Mouse (Mus musculus) kidney, adult 9 months (tissue): ENCODE data around the gene Met.

Experiments
- DNase-seq: peaks from one replicate; pipeline ENCODE4 v3.0.0; 2022

Gene Met

DNA sequence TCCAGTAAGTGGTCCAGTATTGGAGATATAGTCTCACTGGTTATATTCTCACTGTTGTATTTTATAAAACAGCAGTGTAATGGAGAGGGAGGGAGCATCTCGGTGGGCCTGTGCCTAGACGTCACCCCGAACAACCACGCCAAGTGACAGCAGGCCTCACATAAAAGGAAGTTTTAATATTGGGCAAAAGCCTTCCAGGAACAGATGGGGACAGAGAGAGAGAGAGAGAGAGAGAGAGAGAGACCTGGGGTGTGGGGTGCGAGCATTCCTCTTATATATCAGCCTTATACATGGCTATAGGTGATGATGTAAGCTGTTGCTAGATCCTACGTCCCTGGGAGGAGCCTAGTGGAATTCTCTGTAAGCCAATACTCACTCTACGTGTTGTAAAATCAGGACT is 90.7 kb downstream of the Met start:
- no peak for DNase-seq

DNA sequence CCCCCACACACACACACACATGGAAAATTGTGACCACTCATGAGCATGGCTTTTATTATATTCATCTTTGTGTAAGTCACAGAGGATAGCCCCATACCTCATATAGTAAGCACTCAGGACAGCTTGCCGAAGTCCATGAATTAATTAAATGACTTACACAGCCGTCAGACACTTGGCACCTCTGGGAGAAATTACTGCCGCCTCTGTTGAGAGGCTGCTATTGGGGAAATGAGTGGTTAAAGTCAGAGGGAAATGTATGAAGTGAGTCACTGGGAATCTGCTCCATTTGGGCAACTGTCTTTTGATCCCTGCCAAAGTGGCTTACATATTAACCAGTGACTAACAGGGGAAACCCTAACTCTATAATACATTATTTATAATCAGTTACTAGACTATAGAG is 91.2 kb downstream of the Met start:
- peak; percentile 80 for DNase-seq

DNA sequence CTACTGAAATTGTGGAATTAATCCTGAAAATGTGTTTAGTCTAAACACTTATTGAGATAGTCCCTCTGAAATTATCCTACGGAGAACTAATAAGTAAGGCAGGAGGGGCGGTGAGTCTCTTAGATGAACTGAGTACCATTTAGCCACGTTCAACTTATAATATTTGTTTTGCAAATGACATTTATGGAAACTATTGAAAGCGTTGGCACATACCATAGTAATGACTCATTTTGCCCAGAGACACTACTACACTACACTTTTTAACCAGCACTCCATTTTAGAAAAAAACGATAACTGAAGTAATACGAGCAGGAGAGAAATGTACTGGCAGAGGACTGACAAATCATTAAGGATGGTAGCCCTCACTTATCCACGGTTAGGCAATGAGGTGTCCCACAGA is 92.1 kb downstream of the Met start:
- DNase-seq: no peak

DNA sequence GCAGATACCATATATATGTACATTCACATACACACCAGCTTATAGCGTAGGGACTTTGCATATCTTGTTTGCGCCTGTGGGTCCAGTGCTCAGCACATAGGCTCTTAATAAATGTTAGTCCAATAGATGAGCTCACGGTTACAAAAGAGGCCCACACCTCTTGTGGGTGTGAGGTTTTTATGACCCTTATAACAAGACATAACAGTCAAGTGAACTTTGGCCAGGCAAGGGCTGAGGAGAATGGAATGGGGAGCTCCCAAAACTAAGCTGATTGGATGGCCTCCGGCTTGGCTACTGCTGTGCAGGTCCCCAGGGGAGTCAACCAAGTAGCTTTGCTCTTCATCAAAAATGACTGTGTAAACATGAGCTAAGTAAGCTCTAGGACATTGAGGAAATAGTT is 96.1 kb downstream of the Met start:
- peak; percentile 70 for DNase-seq

DNA sequence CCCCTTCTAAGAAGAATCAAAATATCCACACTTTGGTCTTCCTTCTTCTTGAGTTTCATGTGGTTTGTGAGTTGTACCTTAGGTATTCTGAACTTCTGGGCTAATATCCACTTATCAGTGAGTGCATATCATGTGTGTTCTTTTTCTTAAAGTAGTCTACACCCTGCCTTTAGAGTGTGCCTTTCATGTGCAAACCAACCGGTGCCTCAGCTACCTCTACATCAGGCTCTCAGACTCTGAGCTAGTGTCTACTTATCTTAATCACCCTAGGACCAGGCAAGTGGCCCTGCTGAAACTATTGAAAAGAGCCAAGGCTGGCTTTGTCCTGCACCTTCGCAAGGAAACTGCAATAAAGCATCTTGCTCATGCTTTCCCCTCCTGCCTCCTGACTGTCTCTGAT is 97.7 kb downstream of the Met start:
- DNase-seq: no peak

DNA sequence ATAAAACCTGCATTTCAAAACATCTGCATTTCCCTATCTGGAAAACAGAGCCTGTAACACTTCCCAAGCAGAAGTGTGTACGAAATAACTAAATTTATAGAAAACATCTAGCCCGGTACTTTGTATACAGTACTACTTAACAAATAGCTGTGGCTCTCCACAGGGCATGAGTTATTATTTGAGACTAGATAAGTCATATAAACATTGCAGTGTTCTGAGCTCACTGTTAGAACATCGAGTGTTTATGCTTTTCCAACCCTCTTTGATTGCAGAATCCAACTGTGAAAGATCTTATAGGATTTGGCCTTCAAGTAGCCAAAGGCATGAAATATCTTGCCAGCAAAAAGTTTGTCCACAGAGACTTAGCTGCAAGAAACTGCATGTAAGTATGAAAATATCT is 98.3 kb downstream of the Met start:
- no peak for DNase-seq

DNA sequence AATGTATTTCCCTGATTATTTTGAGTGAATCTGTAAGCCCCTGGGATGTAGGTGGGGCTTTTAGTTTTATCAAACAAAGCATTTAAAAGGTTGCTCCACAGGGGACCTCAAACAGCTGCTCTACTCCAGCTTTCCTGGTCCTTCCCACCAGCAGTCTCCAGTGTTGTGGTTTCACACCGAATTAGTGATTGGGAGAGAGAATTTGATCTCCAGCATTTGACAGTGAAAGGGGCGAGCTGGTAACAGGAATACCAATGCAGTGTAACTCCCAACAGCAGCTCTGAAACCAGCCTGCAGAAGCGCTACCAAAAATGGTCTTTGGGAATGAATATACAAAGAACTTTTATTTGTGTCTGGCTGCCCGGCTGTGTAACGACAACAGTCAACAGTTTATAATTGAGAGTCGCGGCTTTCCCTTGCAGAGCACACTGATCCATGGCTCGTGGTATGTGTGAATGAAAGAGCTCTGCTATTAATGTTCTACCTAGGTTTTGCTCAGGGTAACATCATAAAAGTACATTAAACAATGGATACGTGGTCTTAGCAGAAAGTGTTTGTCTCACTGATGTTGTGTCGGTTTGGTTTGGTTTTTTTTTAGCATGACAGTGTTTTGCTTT is 99.0 kb downstream of the Met start:
- DNase-seq: no peak

DNA sequence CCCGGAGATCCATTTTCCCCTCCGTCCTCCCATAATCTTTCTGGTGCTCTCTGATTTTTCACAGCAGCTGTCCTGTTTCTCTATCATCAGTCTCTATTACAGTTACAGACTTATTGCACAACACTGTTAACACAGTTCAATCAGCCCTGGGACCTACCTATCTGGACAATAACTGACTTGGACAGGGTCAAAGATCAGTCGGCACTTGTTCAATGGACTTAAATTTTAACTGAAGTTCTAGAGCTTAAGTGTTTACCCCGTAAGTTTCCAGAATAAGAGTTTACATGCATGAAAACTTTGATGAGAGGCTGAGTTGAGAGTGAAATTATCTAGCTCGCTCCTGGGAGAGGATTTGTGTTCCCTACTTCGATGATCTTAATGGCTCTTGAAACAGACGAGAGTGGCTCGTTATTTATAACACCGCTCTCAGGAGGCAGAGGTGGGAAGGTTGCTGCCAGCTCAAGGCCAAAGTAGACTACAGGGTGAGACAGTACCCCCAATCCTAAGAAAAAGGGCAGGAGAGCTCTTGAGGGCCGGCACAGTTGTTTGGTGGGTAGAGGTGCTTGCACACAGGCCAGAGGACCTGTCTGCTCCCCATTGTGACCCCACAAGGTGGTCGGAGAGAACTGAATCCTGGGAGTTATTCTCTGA is 105.2 kb downstream of the Met start:
- DNase-seq: peak; percentile 94

DNA sequence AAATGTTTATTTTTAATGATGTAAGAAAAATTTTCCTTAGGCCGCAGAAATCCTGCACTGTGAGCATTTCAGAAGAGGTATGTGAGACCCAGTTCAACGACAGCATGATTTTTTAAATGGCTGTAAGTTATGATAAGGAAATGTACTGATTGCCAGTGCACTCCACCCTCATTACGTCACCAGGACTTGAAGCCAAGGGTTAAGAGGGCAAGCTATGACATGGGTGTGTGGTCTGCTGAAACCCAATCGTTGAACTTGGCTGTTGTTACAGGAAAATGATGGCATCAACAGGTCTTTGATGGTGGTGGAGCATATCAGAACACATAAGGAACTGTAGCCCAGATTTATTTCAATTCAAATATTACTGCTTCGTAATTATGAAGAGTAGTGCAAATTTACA is 109.6 kb downstream of the Met start:
- DNase-seq: no peak

DNA sequence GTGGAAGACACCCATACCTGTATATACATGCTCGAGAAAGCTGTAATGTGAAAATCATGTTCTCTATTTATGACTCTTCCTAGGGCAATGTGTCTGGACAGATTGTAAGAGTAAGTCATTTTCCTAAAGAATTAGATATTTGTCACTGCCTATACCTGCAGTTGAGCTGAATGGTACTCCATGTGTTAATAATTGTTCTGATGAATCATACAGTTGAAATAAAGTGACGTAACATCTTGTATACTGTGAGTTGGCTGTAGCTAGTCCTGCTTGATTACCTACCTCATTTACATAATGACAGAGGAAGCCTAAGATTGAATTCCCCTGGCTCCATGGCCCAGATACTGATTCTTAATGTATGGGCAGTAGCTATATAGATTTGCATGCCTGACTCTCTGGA is 110.1 kb downstream of the Met start:
- no peak for DNase-seq

DNA sequence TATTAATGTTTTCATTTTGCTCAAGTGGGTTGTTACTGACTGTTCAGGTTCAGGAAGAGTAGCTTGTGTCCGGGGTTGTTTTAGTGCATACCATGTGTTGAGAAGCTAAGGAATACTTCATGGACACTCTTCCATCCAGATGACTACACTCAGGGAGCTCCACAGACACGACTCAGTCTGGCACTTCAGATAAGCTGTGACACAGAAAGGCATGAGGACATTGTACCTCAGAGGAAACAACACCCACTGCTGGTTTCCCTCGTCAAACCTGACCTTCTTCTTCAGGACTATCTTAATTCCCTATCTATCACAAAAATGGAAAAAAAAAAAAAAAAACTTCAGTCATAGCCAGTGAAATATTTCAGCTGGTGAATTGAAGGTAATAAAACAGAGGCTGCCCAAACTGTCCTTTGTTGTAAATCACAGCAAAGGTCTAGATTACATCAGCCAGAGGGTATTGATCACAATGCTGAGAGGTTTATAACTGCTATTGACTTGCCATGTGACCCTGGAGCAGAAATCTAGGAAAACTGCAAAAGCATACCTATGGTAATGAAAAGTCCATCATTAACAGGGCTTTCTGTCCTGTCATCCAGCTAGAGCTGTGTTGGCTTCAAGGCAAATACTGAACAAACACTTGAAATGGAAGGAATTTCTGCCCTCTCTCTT is 114.6 kb downstream of the Met start:
- no peak for DNase-seq

DNA sequence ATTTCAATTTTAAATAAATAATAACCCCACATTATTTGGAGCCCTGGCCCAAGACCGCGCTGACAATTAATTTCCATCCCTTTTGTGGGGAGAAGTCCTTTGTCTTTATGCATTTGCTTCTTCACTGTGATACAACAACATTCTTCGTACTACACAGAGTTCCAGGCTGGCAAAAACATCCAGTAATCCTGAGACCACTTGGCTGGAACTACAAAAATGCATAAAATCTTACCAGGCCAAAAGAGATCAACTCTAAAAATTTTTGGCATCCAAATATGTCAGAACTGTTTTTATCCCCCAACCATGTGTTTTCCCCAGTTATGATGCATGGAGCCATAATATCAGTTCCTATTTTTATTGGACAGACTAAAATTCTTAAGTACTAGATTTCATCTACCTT is 116.7 kb downstream of the Met start:
- DNase-seq: no peak

DNA sequence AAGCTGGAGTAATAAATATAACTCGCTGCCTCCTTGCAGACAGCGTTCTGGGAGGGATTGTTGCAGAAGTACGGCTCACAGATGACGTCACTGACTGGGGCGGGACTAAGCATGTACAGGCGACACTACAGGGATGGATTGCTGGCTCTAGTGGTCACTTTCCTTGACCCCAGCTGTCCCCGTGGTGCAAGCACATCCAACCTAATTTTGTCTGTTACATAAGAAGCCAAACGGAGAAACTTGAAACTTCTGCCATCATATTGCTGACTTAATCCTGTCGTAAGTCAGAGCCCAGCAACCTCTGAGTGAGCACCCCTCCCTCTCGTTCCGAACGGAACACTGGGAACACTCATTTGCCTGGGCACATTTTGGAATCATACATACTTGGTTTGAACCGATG is 120.4 kb downstream of the Met start:
- peak; percentile 60 for DNase-seq

DNA sequence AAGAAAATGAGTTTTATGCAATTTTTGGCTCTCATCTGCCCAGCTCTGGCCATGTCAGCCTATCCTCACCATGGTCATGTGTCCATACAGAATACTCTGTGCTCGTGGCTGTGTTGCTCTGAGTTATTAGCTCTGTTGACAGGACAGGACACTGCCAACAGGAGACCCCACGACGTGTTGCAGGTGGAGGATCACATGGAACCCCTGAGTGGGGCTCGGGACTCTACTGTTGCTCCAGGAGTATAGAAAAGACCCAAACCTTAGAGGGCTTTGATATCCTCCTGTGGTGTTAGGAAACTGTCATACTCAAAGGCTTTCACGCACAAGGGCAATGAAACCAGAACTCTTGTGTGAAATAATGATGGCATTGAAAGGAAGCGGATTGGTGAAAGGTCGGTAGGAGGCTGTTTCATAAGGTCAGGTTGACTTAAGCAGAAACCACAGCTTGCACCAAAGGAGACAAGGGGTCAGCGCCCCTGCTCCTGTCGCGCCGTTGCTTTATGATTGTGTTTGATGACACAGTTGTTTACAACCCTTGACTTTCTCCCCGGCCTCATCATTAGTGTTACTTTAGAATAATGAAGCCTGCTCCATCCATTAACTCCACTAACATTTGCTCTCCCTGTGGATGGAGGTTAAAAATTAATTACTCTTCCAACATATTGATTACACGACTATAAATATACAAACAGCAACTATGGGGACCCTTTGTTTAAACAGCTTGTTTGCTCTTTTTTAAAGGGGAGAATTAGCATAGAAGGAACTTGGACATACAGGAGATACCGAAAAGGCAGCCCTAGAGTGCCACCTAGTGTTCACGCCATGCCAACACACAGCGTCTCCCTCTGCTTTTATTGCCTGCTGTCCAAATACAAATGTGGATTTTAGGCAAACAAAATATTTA is 125.7 kb downstream of the Met start:
- DNase-seq: peak; percentile 83

DNA sequence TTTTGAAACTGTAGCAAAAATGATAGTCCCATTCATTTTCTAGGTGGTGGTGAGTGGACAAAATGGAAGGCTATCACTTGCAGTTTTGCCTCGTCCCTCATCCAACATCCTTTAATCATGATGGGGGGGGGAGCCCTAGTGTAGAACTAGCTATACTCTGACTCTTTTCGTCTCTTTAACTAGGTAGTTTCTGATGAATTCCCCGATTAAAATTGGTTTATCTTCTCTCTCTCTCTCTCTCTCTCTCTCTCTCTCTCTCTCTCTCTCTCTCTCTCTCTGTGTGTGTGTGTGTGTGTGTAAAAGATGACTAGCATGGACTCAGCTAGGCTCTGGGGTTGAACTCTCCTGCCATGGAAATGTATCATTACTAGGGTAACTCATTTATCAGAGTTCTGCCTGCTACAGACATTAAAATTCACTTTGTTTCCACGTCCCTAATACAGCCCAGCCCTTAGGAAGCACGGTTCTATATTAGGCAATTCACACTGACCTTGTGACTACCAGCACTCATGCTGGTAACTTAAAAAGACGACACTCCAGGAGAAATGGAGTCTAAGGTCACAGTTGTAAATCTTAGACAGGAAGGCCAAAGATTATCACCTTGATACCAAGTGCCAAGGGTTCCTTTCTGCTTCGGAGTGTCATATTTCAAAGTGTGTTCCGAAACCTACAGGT is 126.5 kb downstream of the Met start:
- no peak for DNase-seq

DNA sequence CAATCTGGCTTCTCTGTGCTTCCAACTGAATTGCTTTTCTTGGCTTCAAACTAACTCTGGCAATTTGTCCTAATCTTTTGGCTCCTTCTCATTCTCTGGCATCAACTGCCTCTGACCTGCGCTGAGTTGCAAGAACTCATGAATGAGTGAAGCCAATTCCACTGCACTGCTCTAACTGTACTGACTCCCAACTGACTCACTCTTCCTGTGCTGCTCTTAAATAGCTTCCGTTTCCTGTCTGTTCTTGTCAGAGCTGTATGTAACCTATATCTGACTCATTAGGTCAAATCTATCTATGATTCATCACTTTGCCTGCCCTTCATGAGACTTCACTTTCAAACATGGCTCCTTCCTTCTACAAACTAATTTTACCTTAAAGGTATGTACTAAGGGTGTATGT is 130.4 kb downstream of the Met start:
- DNase-seq: no peak

DNA sequence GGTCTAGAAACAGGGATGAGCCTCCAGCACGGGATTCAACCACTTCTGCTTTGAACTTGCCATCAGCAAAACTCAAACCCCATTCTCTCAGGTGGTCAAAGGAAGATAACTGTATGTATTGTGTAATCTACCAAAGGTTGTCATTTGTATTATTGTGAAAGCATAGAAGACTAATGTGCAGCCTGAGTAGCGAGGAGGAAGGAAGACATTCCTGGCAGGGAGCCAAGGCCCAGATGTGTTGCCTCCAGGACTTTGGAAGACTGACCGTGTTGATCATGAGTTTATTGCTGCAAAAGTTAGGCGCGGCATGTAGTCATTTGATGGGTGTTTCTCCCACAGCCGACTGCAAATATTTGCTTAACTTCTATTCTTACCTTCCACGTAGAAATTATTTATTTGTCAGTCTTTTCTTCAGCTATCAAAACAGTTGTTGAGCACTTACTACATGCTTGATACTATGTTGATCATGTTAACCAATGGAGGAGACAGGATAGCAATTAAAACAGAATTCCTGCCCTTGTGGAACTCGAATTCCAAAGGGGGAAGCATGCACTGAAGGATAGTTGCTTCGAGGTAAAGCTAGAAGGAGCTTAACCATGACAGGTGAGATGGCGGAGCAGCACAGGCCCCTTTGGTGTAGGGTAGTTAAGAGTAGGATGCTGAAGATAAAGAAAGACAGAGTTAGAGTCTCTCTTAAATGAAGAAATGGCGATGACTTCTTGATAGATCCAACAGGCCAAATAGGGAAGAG is 132.3 kb downstream of the Met start:
- peak; percentile 35 for DNase-seq

DNA sequence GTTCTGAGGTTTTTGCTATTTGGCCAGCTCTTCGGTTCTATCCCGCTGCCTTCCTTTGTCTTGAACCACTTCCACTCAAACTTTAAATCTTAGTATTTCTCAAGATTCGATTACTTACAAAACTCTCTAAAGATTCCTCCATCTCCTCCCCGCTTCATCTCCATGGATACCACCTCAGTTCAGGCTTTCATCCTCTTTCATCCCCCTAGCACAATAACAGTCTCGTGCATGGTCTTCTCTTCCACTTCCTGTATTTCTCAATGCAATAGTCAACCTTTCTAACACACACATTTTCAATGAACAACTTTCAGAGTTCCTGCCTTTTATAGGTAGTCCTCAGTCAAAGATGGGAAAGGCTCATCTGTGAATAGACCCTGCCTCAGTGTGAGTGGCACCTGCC is 135.8 kb downstream of the Met start:
- DNase-seq: no peak

DNA sequence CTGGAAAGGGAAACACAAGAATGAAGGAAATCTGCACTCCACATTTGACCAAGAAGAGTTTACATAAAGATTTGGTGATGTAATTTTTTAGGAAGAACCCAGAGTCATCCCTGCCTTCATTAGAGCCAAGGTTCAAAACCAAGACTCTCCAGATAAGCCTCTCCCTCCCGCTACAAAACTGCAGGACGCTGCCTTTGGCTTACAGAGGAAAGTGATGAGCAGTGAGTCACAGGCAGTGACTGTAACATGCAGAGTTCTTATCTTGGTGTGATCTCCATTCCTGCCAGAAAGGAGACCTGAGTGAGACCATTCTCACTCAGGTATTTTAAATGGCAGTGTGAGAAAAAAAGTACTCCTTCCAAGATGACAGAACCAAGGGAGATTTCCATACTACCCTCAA is 137.9 kb downstream of the Met start:
- no peak for DNase-seq

DNA sequence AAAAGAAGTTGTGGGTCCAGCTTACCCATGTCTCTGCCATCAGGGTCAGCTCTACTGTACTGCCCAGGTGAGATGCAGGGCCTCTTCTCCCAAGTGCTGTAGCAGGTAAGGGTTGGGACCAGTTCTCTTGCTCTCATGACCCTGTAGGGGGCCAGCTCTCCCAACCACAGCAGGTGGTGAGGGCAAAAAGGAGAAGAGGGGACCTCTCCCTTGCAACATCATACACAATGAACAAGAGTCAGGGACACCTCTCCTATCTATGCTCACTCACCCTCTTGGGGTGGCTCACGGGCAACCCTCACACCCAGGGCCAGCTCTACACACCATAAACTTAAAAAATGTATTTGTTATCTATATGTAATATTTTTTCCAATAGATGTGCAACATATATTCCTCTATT is 143.3 kb downstream of the Met start:
- DNase-seq: no peak

DNA sequence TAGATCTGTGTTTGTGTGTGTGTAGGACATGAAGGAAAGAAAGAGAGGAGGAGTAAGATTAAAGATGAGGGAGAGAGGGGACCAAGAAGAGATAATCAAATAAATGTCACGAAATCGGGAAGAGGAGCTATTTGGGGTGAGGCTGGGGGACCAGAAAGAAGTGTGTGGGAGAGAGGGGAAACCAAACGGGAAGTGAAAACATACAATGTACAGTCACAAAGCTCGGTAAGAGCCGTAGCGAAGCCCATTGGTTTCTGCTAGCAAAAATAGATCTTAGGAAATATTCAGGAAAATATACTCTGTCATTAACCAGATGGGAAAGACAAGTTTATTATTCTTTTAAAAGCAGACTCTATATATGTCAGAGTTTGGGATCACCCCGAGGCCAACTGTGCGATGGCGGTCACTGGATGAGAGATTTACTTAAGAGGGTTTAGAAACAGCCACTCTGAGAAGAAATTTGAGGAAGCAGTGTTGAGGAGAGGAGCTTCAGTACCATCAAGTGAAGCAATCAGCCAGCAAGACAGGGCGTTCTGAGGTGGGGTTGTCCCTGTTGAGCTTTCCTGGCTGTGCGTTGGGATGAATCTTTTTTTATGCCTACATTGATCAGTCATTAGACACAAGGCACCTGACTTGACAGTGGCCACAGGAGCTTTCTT is 147.9 kb downstream of the Met start:
- DNase-seq: no peak

DNA sequence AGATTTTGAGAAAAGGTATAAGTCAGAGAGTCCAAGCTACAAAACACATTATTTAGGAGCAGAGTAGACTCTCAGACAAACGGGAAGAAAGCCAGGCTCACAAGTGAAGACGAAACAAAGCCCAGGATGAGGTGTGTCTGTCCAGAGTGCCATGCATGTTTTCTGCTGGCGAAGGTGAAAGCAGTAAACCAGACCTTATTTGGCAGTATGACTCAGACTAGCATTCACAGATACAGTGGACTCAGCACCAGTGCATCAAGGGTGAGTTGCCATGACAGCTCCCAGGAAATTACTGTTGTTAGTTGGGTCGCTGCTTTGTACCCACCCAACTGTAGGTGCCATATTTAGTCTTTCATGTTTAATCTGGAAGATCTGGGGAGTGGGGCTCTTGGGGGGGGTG is 149.1 kb downstream of the Met start:
- no peak for DNase-seq
